Mouse (Mus musculus) midbrain, embryonic 14.5 days (tissue): Measurements from ENCODE around the gene Snrpd3. TPM values are rescaled to one million over a fixed set of nuclear protein-coding genes. Genes with fewer than 3 reads are reported as not detected.
"Not testable (repeated sequence)": the region's sequence is repeated elsewhere in the genome, so short reads cannot be mapped to it uniquely, and the experiment has no call there.

Experiments used
- ATAC-seq: fragments of 200-750 bp; cut with Nextera tagmentation; 2 replicates; pipeline ENCODE4 v1.8.0; 2017; ENCODE audit warnings: moderate number of reproducible peaks, moderate library complexity; ENCODE audit not compliant: low FRiP score, low TSS enrichment
- DNase-seq: peaks from one replicate; pipeline ENCODE4 v3.0.0-alpha.2; 2015
- H3K27ac ChIP-seq: fragments of 300-500 bp; sonication (generic); replicated peaks from 2 replicates; pipeline ENCODE4 v1.5.1; 2014; ENCODE audit warnings: mild to moderate bottlenecking, low read depth, low read length, moderate library complexity
- H3K27me3 ChIP-seq: fragments of 300-500 bp; sonication (generic); 2 replicates; pipeline ENCODE4 v1.6.1; 2014; ENCODE audit warnings: low read length, control low read depth, mixed read lengths; ENCODE audit not compliant: control insufficient read depth, insufficient read depth
- H3K36me3 ChIP-seq: fragments of 300-500 bp; sonication (generic); 2 replicates; pipeline ENCODE4 v1.6.1; 2014; ENCODE audit warnings: low read length, control low read depth; ENCODE audit not compliant: control insufficient read depth, insufficient read depth
- H3K4me1 ChIP-seq: fragments of 300-500 bp; sonication (generic); 2 replicates; pipeline ENCODE4 v1.6.1; 2014; ENCODE audit warnings: mild to moderate bottlenecking, antibody characterized with exemption, low read length, control low read depth; ENCODE audit not compliant: control insufficient read depth, insufficient read depth
- H3K4me2 ChIP-seq: fragments of 300-500 bp; sonication (generic); 2 replicates; pipeline ENCODE4 v1.6.1; 2014; ENCODE audit warnings: mild to moderate bottlenecking, low read length, moderate library complexity
- H3K4me3 ChIP-seq: fragments of 300-500 bp; sonication (generic); replicated peaks from 2 replicates; pipeline ENCODE4 v1.5.1; 2014; ENCODE audit warnings: low read depth, low read length
- H3K9ac ChIP-seq: fragments of 300-500 bp; sonication (generic); replicated peaks from 2 replicates; pipeline ENCODE4 v1.6.1; 2014; ENCODE audit warnings: mild to moderate bottlenecking, low read length, moderate library complexity
- H3K9me3 ChIP-seq: fragments of 300-500 bp; sonication (generic); 2 replicates; pipeline ENCODE4 v1.6.1; 2016; ENCODE audit warnings: low read length, control low read depth, mixed read lengths; ENCODE audit not compliant: control insufficient read depth
- WGBS: fragments of 180-500 bp; shearing (Covaris S2); extraction: QIAGEN DNeasy Blood & Tissue Kit; methylation state at CpG from one replicate; pipeline ENCODE4 v1.1.7; 2014; 5-methylcytosine and 5-hydroxymethylcytosine counted together
- polyA plus RNA-seq: library from polyadenylated mRNA; unstranded; fragments of >200 nt; fragmentation: Nextera tagmentation; extraction: Ambion mirVana; gene quantifications from 2 replicates; pipeline ENCODE4 v1.2.1, GENCODE M21; 2014

The Snrpd3 gene
- polyA plus RNA-seq, 1 experiment from 2014 or later = 126 TPM

DNA sequence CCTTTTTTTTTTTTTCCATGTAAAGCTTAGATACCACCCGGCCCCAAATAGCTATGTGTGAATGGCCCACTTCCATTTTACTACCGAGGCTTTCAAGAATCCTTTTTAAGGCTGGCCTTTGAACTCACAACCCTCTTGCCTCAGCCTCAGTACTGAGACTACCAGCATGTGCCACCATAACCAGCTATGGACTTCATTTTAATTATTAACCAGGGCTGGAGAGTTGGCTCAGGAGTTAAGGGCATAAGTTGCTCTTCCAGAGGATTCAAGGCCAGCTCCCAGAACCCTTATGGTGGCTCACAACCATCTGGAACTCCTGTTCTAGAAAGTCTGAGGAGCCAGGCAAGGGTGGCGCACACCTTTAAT, 12.2 kb upstream of the Snrpd3 start:
- H3K4me1 ChIP-seq = no peaks in the 10 kb centered on the region
- H3K4me3 ChIP-seq = no peak overlapping the region
- DNase-seq (no peak), ATAC-seq (no peak)
- H3K36me3 ChIP-seq = peaks cover 36% of the 10 kb centered on the region
- no peak overlapping the region for H3K27ac ChIP-seq
- no peak overlapping the region for H3K4me2 ChIP-seq
- WGBS = 90% methylated on average over 3 of the region's 3 CpGs
- H3K9me3 ChIP-seq = no peaks in the 10 kb centered on the region
- no peaks in the 10 kb centered on the region for H3K27me3 ChIP-seq
- H3K9ac ChIP-seq = no peak overlapping the region

DNA sequence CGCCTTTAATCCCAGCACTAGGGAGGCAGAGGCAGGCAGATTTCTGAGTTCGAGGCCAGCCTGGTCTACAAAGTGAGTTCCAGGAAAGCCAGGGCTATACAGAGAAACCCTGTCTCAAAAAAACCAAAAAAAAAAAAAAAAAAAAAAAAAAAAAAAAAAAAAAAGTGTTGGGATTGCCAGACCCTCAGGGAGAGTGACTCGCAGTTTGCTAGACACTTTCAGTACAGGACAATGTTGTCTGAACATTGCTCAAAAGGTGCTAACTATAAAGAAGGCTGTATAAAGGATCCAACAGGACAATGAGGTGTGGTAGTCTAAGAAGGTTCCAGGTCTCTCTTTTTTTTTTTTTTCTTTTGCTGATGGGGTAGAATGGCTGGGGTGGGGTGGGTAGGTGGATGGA, 11.4 kb upstream of the Snrpd3 start:
- H3K9me3 ChIP-seq, H3K4me2 ChIP-seq, DNase-seq, H3K4me3 ChIP-seq, H3K4me1 ChIP-seq, H3K27me3 ChIP-seq, H3K27ac ChIP-seq, ATAC-seq, H3K9ac ChIP-seq: not testable (repeated sequence)
- peaks cover 44% of the 10 kb centered on the region for H3K36me3 ChIP-seq
- WGBS = 92% methylated on average over 3 of the region's 3 CpGs

DNA sequence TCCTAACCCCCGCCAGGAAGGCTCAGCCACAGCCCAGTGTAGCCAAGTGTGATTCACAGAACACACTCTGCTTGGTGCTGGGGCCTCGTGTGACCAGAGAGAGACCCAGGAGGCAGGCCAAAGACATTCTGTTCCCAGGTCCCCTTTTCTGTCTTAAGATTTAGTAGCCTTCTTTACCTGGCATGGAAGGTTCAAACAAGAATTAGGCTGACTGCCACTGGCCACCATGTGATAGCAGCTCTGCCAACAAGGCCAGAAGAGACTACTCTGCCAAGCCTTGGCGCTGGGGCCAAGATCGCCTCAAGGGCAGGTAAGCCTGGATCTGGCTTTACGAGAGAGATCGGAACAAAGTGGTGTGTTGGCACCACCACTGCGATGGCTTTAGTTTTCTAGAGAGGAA, 6.9 kb upstream of the Snrpd3 start:
- 94% methylated on average over 7 of the region's 7 CpGs for WGBS

DNA sequence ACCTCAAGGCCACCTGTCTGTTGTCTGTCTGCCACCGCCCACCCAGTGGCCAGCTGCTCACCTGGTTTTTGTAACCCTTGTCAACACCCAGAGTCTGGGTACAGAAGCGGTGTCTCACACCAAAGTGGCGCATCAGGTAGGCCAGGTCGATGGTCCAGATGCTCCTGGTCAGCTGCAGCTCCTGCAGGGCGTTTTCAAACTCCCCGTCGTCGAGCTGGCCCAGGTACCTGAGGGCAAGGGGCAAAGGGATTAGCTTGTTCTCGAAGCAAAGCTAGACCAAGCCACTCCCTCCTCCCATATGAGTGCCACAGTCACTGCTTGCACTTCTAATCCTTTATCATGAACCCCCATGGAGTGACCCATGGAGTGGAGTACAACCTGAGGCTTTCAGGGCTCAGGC, 6.3 kb upstream of the Snrpd3 start:
- H3K36me3 ChIP-seq = peaks cover 56% of the 10 kb centered on the region
- H3K9me3 ChIP-seq = no peaks in the 10 kb centered on the region
- DNase-seq = no peak

More for the DNA sequence above, 6.9 kb upstream of the Snrpd3 start:
- Histone ChIP-seq H3K4me1 (no peaks in the 10 kb centered on the region), H3K9ac (no peak overlapping the region), H3K27me3 (no peaks in the 10 kb centered on the region), H3K27ac (no peak overlapping the region), H3K36me3 (peaks cover 56% of the 10 kb centered on the region), H3K9me3 (no peaks in the 10 kb centered on the region), H3K4me3 (no peak overlapping the region), H3K4me2 (no peak overlapping the region)
- no peak for DNase-seq
- ATAC-seq = no peak

DNA sequence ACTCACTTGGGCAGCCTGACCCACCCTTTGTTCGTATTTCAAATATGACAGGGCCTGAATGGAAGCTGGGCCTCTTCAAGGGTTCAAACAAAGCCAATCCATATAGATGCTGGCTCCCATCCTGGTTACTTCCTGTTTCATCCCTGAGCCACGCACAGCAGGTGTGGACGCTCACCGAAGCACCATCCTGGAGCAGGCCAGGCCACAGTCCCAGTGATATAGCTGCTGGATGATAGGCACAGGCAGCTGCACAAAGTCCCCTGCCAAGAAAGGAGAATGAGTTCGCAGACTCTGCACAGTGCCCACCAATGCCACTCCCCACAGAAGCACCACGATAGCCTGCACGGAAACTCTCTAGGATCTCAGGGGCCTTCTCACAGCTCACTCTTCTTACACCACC, 5.5 kb upstream of the Snrpd3 start:
- ATAC-seq (no peak), DNase-seq (no peak)
- no peak overlapping the region for H3K4me3 ChIP-seq
- H3K27ac ChIP-seq = no peak overlapping the region
- no peak overlapping the region for H3K4me2 ChIP-seq
- H3K9ac ChIP-seq = no peak overlapping the region
- WGBS = 93% methylated on average over 7 of the region's 7 CpGs
- H3K9me3 ChIP-seq = no peaks in the 10 kb centered on the region
- H3K27me3 ChIP-seq = no peaks in the 10 kb centered on the region
- peaks cover 52% of the 10 kb centered on the region for H3K36me3 ChIP-seq
- peaks cover 10% of the 10 kb centered on the region for H3K4me1 ChIP-seq

More for the DNA sequence above, 6.3 kb upstream of the Snrpd3 start:
- H3K9ac ChIP-seq = no peak overlapping the region
- no peak for ATAC-seq
- H3K27me3 ChIP-seq = no peaks in the 10 kb centered on the region
- peaks cover 4% of the 10 kb centered on the region for H3K4me1 ChIP-seq
- no peak overlapping the region for H3K4me3 ChIP-seq
- H3K27ac ChIP-seq = no peak overlapping the region
- 90% methylated on average over 9 of the region's 9 CpGs for WGBS
- H3K4me2 ChIP-seq = no peak overlapping the region

DNA sequence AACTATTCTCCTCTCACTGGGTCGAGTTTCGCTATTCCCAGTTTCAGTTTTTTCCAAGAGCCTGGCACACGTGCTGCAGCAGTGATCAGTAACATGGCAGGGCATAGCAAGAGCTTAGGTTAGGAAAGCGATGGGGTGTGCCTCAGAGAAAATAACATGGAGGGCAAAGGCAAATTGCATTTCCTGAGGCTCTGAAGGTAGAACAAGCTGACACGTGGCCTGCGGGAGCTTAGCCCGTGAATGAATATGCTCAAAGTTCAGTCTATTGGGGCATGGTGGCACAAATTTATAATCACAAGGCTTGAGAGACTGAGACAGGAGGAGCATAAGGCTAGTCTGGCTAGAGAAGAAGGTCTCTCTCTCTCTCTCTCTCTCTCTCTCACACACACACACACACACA, 4.6 kb upstream of the Snrpd3 start:
- H3K4me2 ChIP-seq = no peak overlapping the region
- peaks cover 10% of the 10 kb centered on the region for H3K4me1 ChIP-seq
- H3K4me3 ChIP-seq = no peak overlapping the region
- no peaks in the 10 kb centered on the region for H3K27me3 ChIP-seq
- H3K9ac ChIP-seq = no peak overlapping the region
- no peak for ATAC-seq
- no peaks in the 10 kb centered on the region for H3K9me3 ChIP-seq
- WGBS = 92% methylated on average over 7 of the region's 7 CpGs
- peaks cover 43% of the 10 kb centered on the region for H3K36me3 ChIP-seq
- DNase-seq = no peak
- H3K27ac ChIP-seq = no peak overlapping the region

DNA sequence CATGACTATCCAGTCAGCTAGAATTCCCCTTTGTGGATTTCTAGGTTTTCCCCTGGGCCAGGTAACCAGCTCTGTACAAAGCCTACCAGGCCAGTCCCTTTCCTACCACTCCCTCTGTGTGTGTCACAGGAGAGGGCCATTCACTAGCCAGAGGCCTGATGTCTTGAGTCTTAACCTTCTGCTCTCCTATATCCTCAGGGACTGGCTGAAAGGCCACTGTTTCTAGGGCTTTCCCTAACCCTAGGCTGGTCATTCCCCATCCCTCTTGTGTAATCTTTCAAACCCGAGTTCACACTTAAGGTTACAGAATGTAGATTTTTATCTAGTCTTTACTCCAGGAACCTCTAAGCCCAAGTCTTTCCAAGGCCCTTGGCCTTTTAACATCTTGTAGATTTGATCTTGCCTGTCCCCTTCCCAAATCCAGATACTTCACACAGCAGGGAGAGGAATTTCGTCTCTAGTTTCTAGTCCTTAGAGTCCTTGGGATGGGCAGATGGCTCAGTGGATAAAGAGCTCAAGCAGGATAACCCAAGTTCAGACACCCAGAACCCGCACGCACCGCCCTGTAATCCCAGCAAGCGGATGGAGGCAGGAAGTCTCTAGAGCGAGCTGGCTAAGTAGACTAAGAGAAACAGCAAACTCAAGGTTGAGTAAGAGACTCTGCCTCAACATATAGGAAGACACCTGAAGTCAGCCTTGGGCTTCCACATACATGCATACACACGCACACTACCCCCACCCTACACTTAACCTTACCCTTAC, 3.9 kb upstream of the Snrpd3 start:
- no peaks in the 10 kb centered on the region for H3K9me3 ChIP-seq
- H3K27me3 ChIP-seq = no peaks in the 10 kb centered on the region
- H3K36me3 ChIP-seq = peaks cover 36% of the 10 kb centered on the region
- ATAC-seq (no peak), DNase-seq (no peak)
- no peak overlapping the region for H3K27ac ChIP-seq
- no peak overlapping the region for H3K4me3 ChIP-seq
- H3K9ac ChIP-seq = no peak overlapping the region
- H3K4me2 ChIP-seq = no peak overlapping the region
- H3K4me1 ChIP-seq = peaks cover 11% of the 10 kb centered on the region
- WGBS = 93% methylated on average over 8 of the region's 8 CpGs

DNA sequence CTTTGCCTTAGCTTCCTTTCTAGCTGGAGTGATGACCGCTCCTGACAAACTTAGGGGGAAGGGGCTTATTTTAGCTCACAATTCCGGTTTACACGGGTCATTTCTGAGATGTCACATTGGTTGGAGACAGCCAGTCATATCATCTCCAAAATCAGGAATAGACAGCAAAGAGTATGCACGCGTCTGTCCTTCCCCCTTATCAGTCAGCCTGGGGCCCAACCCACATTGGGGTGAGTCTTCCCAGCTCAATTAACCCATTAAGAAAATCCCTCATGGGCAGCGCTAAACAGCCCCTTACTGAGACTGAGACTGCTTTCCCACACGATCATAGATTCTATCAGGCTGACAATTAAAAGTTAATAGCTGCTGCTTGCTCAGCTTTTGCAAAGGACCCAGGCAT, 3.0 kb upstream of the Snrpd3 start:
- Histone ChIP-seq H3K4me2 (no peak overlapping the region), H3K4me1 (peaks cover 19% of the 10 kb centered on the region), H3K36me3 (peaks cover 28% of the 10 kb centered on the region), H3K9me3 (no peaks in the 10 kb centered on the region), H3K27me3 (no peaks in the 10 kb centered on the region), H3K9ac (no peak overlapping the region), H3K27ac (no peak overlapping the region), H3K4me3 (no peak overlapping the region)
- ATAC-seq (no peak), DNase-seq (no peak)
- WGBS = 89% methylated on average over 7 of the region's 7 CpGs
